Mouse (Mus musculus): ENCODE results near the gene Clns1a. TPM values are rescaled to one million over a fixed set of nuclear protein-coding genes. Genes with fewer than 3 reads are reported as not detected.

The Clns1a gene
- polyA plus RNA-seq, 1 experiment, result 1.4 TPM

GRCm38 (mm10) chr7:97723646-97724538 lies 27.5 kb downstream of the Clns1a start:
- no peaks in the 10 kb centered on the region for H3K27me3 ChIP-seq (ENCODE audit: control insufficient read depth)
- TF ChIP-seq GATA1 (IDR thresholded peaks at IDR 0.05; ENCODE audit: low read length), result no peak
- TF ChIP-seq TAL1 (IDR thresholded peaks at IDR 0.05; ENCODE audit: low read length), result no peak
- H3K4me3 ChIP-seq (replicated peaks), result no peak overlapping the region
- peaks cover 45% of the 10 kb centered on the region for H3K36me3 ChIP-seq (ENCODE audit: control insufficient read depth)
- peaks cover 40% of the 10 kb centered on the region for H3K4me1 ChIP-seq (ENCODE audit: control insufficient read depth)
- no peaks in the 10 kb centered on the region for H3K9me3 ChIP-seq (ENCODE audit: control insufficient read depth, low read length)

GRCm38 (mm10) chr7:97725401-97725800 lies 29.0 kb downstream of the Clns1a start:
- Histone ChIP-seq H3K4me3 (replicated peaks) (no peak overlapping the region), H3K27me3 (ENCODE audit: control insufficient read depth) (no peaks in the 10 kb centered on the region), H3K36me3 (ENCODE audit: control insufficient read depth) (peaks cover 37% of the 10 kb centered on the region), H3K9me3 (ENCODE audit: control insufficient read depth, low read length) (no peaks in the 10 kb centered on the region), H3K4me1 (ENCODE audit: control insufficient read depth) (peaks cover 54% of the 10 kb centered on the region)
- TF ChIP-seq GATA1 (IDR thresholded peaks at IDR 0.05; ENCODE audit: low read length) (no peak), TAL1 (IDR thresholded peaks at IDR 0.05; ENCODE audit: low read length) (no peak)

- TF ChIP-seq TAL1 (IDR thresholded peaks at IDR 0.05; ENCODE audit: low read length), result no peak
- TF ChIP-seq GATA1 (IDR thresholded peaks at IDR 0.05; ENCODE audit: low read length), result no peak
- peaks cover 32% of the 10 kb centered on the region for H3K36me3 ChIP-seq (ENCODE audit: control insufficient read depth)
- no peaks in the 10 kb centered on the region for H3K27me3 ChIP-seq (ENCODE audit: control insufficient read depth)
- peaks cover 60% of the 10 kb centered on the region for H3K4me1 ChIP-seq (ENCODE audit: control insufficient read depth)
- H3K4me3 ChIP-seq (replicated peaks), result no peak overlapping the region
- no peaks in the 10 kb centered on the region for H3K9me3 ChIP-seq (ENCODE audit: control insufficient read depth, low read length)
Measured at GRCm38 (mm10) chr7:97726080-97726479, 29.6 kb downstream of the Clns1a start.

GRCm38 (mm10) chr7:97726778-97727177 lies 30.3 kb downstream of the Clns1a start:
- Histone ChIP-seq H3K9me3 (ENCODE audit: control insufficient read depth, low read length) (no peaks in the 10 kb centered on the region), H3K36me3 (ENCODE audit: control insufficient read depth) (peaks cover 30% of the 10 kb centered on the region), H3K27me3 (ENCODE audit: control insufficient read depth) (no peaks in the 10 kb centered on the region), H3K4me1 (ENCODE audit: control insufficient read depth) (peaks cover 65% of the 10 kb centered on the region), H3K4me3 (replicated peaks) (no peak overlapping the region)
- TF ChIP-seq GATA1 (IDR thresholded peaks at IDR 0.05; ENCODE audit: low read length) (no peak), TAL1 (IDR thresholded peaks at IDR 0.05; ENCODE audit: low read length) (no peak)

GRCm38 (mm10) chr7:97728666-97729614 lies 32.5 kb downstream of the Clns1a start:
- no peaks in the 10 kb centered on the region for H3K27me3 ChIP-seq (ENCODE audit: control insufficient read depth)
- H3K9me3 ChIP-seq (ENCODE audit: control insufficient read depth, low read length), result no peaks in the 10 kb centered on the region
- peaks cover 21% of the 10 kb centered on the region for H3K36me3 ChIP-seq (ENCODE audit: control insufficient read depth)
- TF ChIP-seq GATA1 (IDR thresholded peaks at IDR 0.05; ENCODE audit: low read length), result no peak
- no peak for TF ChIP-seq TAL1 (IDR thresholded peaks at IDR 0.05; ENCODE audit: low read length)
- H3K4me1 ChIP-seq (ENCODE audit: control insufficient read depth), result peaks cover 74% of the 10 kb centered on the region
- H3K4me3 ChIP-seq (replicated peaks), result no peak overlapping the region

- TF ChIP-seq GATA1 (IDR thresholded peaks at IDR 0.05; ENCODE audit: low read length), result no peak
- TF ChIP-seq TAL1 (IDR thresholded peaks at IDR 0.05; ENCODE audit: low read length), result no peak
- H3K4me1 ChIP-seq (ENCODE audit: control insufficient read depth), result peaks cover 80% of the 10 kb centered on the region
- H3K36me3 ChIP-seq (ENCODE audit: control insufficient read depth), result peaks cover 15% of the 10 kb centered on the region
- H3K4me3 ChIP-seq (replicated peaks), result no peak overlapping the region
- H3K9me3 ChIP-seq (ENCODE audit: control insufficient read depth, low read length), result no peaks in the 10 kb centered on the region
- H3K27me3 ChIP-seq (ENCODE audit: control insufficient read depth), result no peaks in the 10 kb centered on the region
Measured at GRCm38 (mm10) chr7:97730427-97730826, 34.0 kb downstream of the Clns1a start.

GRCm38 (mm10) chr7:97733606-97734005 lies 37.2 kb downstream of the Clns1a start:
- H3K4me1 ChIP-seq (ENCODE audit: control insufficient read depth), result peaks cover 88% of the 10 kb centered on the region
- no peaks in the 10 kb centered on the region for H3K27me3 ChIP-seq (ENCODE audit: control insufficient read depth)
- peaks cover 4% of the 10 kb centered on the region; the same call in 1 of the 2 replicates for H3K36me3 ChIP-seq (ENCODE audit: control insufficient read depth)
- H3K9me3 ChIP-seq (ENCODE audit: control insufficient read depth, low read length), result no peaks in the 10 kb centered on the region
- TF ChIP-seq GATA1 (IDR thresholded peaks at IDR 0.05; ENCODE audit: low read length) (peak; percentile 47; the same call in 1 of the 2 replicates), TAL1 (IDR thresholded peaks at IDR 0.05; ENCODE audit: low read length) (peak; percentile 30; the same call in 2 of the 3 replicates)
- no peak overlapping the region for H3K4me3 ChIP-seq (replicated peaks)

- Histone ChIP-seq H3K27me3 (ENCODE audit: control insufficient read depth) (no peaks in the 10 kb centered on the region), H3K4me3 (replicated peaks) (no peak overlapping the region), H3K36me3 (ENCODE audit: control insufficient read depth) (no peaks in the 10 kb centered on the region; the same call in 1 of the 2 replicates), H3K9me3 (ENCODE audit: control insufficient read depth, low read length) (no peaks in the 10 kb centered on the region), H3K4me1 (ENCODE audit: control insufficient read depth) (peaks cover 83% of the 10 kb centered on the region)
- TF ChIP-seq TAL1 (IDR thresholded peaks at IDR 0.05; ENCODE audit: low read length) (no peak), GATA1 (IDR thresholded peaks at IDR 0.05; ENCODE audit: low read length) (no peak)
Measured at GRCm38 (mm10) chr7:97735021-97735420, 38.6 kb downstream of the Clns1a start.

Data from erythroblast, embryonic 14.5 days (primary cell).